ENCODE assay signal across 8 mouse cellular contexts in genomic region chr1:166409701-166410220, GRCm38 (mm10). TPM values are rescaled to one million over a fixed set of nuclear protein-coding genes. Genes with fewer than 3 reads are reported as not detected.
DNase-seq lines count a peak whose midpoint lies in the region; ATAC-seq lines count a peak whose summit lies in the region.

Gene Pogk, minus strand, starts transcription at chr1:166409863.

- peak; percentile 73 for ATAC-seq in erythroid progenitor cell, adult 5-6 weeks (replicated peaks; ENCODE audit: low FRiP score, poor library complexity, severe bottlenecking)
- ATAC-seq in heart, embryonic 16.5 days (replicated peaks; ENCODE audit: extremely low read depth, insufficient read depth, low FRiP score) = peak; percentile 94
- peak; percentile 95 for ATAC-seq in neural tube, embryonic 15.5 days (ENCODE audit: low FRiP score)

- peak; percentile 63 to 69 for DNase-seq in CD8-positive naive resting alpha-beta T cell, adult 2 months (ENCODE audit: low read depth in 2 of 2, low spot score in 2 of 2)
- DNase-seq in kidney, postnatal 25 days = peak; percentile 79 to 87
- peak; percentile 71 to 74 for DNase-seq in lung, adult 18-20 months
- DNase-seq in testis, postnatal 10 days (ENCODE audit: low spot score) = peak; percentile 90

- H3K4me3 ChIP-seq in brown adipose tissue, adult 24 weeks (ENCODE audit: insufficient read depth, low read depth, low read length) = peak within 1 kb of the TSS; percentile 67
- peak within 1 kb of the TSS; percentile 80 for H3K4me3 ChIP-seq in heart, embryonic 16.5 days (ENCODE audit: low read length)
- H3K4me3 ChIP-seq in neural tube, embryonic 15.5 days (replicated peaks) = peak within 1 kb of the TSS; percentile 89

- H3K9me3 ChIP-seq in heart, embryonic 16.5 days (replicated peaks; ENCODE audit: control insufficient read depth, low read length) = peaks cover 2% of the 10 kb centered on the region; the same call in 1 of the 2 replicates
- no peaks in the 10 kb centered on the region for H3K9me3 ChIP-seq in neural tube, embryonic 15.5 days (replicated peaks)

- H3K36me3 ChIP-seq in heart, embryonic 16.5 days (ENCODE audit: control insufficient read depth, insufficient read depth) = peaks cover 16% of the 10 kb centered on the region
- H3K36me3 ChIP-seq in neural tube, embryonic 15.5 days = peaks cover 28% of the 10 kb centered on the region

- WGBS in heart, embryonic 16.5 days = 5% methylated on average over 49 of the region's 49 CpGs
- 4% methylated on average over 44 of the region's 49 CpGs for WGBS in neural tube, embryonic 15.5 days

- H3K9ac ChIP-seq in heart, embryonic 16.5 days (ENCODE audit: low read length) = peak within 1 kb of the TSS; percentile 90
- H3K9ac ChIP-seq in neural tube, embryonic 15.5 days (replicated peaks) = peak within 1 kb of the TSS; percentile 91

- no peaks in the 10 kb centered on the region for H3K27me3 ChIP-seq in heart, embryonic 16.5 days (ENCODE audit: control insufficient read depth, insufficient read depth, low read length)
- H3K27me3 ChIP-seq in neural tube, embryonic 15.5 days (replicated peaks) = no peaks in the 10 kb centered on the region

- H3K4me1 ChIP-seq in brown adipose tissue, adult 24 weeks (ENCODE audit: control insufficient read depth, insufficient read depth, insufficient read length, low read length) = no peaks in the 10 kb centered on the region; the same call in 1 of the 2 replicates
- peaks cover 17% of the 10 kb centered on the region for H3K4me1 ChIP-seq in heart, embryonic 16.5 days (ENCODE audit: control insufficient read depth, insufficient read depth, low read length)
- H3K4me1 ChIP-seq in neural tube, embryonic 15.5 days = peaks cover 19% of the 10 kb centered on the region

- H3K27ac ChIP-seq in brown adipose tissue, adult 24 weeks (replicated peaks; ENCODE audit: low read depth, low read length) = peak within 1 kb of the TSS; percentile 78
- peak within 1 kb of the TSS; percentile 87 for H3K27ac ChIP-seq in heart, embryonic 16.5 days (ENCODE audit: low read length)
- H3K27ac ChIP-seq in neural tube, embryonic 15.5 days (replicated peaks) = peak within 1 kb of the TSS; percentile 88

- peak within 1 kb of the TSS; percentile 97 for H3K4me2 ChIP-seq in heart, embryonic 16.5 days (ENCODE audit: low read depth, low read length)
- H3K4me2 ChIP-seq in neural tube, embryonic 15.5 days = peak within 1 kb of the TSS; percentile 69

RNA-seq across cellular contexts. Expression of gene Pogk, which starts in this region (rescaled TPM):
- 13.1 and 14.9 TPM in 2 replicates for polyA plus RNA-seq in brown adipose tissue, adult 24 weeks (2012; ENCODE audit: insufficient read depth, insufficient read length, missing spikeins)
- total RNA-seq in erythroid progenitor cell, adult 5-6 weeks (2015; ENCODE audit: low replicate concordance) = 1.3 TPM in 1 of 2 replicates, not detected in the other
- total RNA-seq in erythroid progenitor cell, adult 5-6 weeks (2017; ENCODE audit: low replicate concordance) = 1.1 and 1.9 TPM in 2 replicates
- polyA plus RNA-seq in heart, embryonic 16.5 days (2015; fragmentation: Nextera tagmentation; extraction: Ambion mirVana) = 9.3 and 9.4 TPM in 2 replicates
- polyA plus RNA-seq in neural tube, embryonic 15.5 days (2015; fragmentation: Nextera tagmentation; extraction: Ambion mirVana) = 26.3 and 27.6 TPM in 2 replicates

Comparison
In these comparisons a context has a peak if more than half of its experiments do, and no peak if none do; other contexts are left out.
1. Peak in every context shown above with its lines: DNase-seq, ATAC-seq, H3K4me3 ChIP-seq and H3K27ac ChIP-seq.